Mouse (Mus musculus) frontal cortex, postnatal 36 days (tissue): ENCODE results near the gene H2-DMb2.

Experiments
- DNase-seq, 2 experiments: peaks; one replicate each; pipeline ENCODE4 v3.0.0; 2022; ENCODE audit warnings: low spot score in 2 of 2

The H2-DMb2 gene

DNA sequence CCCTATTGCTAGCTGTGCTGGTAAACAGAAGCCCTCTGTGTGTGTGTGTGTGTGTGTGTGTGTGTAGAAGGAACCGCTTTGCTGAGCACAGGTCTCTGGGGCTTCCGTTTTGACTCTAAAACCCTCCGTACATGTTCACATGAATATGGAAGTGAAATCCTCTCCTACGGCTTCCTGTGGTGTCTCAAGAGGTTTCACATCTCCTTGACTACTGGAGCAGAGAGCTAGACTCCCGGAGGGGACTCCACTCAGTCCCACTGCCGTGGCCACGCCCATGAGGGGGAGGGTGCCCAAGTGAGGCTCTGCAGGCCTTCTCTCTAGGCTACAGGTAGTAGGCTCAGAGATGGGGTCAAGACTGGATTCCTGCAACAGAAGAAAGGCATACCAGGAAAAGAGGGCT is at the start of gene H2-DMb2:
TSS of gene H2-DMb2 (plus strand) at position 275 of the 400 bp plus-strand sequence.
- no peak for DNase-seq

- DNase-seq = no peak
Measured at GRCm38 (mm10) chr17:34094283-34095035, 48.6 kb upstream of the H2-DMb2 start.

GRCm38 (mm10) chr17:34096497-34097010 is 46.6 kb upstream of the H2-DMb2 start:
- DNase-seq = no peak

GRCm38 (mm10) chr17:34097272-34097671 is 45.8 kb upstream of the H2-DMb2 start:
- DNase-seq = no peak

DNA sequence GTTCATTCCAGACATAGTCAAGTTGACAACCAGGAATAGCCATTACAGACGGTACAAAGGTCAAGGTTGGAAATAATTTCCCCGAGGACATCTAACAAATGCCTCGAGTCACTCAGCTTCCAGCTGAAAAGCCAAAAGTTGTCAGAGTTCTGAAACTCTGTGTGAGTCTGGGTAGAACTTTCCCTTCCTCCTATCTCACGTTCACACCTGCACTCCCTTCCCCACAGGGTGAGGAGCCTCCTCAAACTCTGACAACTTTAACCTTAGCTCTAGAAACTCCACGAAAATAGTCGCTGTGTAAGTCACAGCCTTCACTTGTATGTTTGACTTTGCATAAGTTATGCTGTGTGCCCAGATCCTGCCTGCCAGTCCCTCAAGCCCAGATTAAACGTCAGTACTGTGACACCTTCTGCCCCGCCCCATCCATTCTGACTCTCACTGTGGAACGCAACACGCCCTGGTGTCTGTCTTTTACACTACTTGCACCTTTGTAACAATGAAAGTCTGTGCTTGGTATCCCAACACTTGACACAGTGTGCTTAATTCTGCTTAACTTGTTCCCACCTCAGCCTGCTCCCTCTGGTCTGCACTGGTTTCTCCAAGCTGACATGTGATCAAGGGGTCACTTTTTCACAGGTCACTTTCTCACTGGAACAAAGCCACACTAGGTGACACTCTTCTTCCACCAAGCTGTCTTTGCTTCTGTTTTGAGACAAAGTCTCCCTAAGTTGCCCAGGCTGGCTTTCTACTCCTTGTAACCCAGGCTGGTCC is 44.2 kb upstream of the H2-DMb2 start:
- DNase-seq = no peak

GRCm38 (mm10) chr17:34099531-34099930 is 43.6 kb upstream of the H2-DMb2 start:
- no peak for DNase-seq

GRCm38 (mm10) chr17:34101185-34101584 is 41.9 kb upstream of the H2-DMb2 start:
- DNase-seq = no peak

DNA sequence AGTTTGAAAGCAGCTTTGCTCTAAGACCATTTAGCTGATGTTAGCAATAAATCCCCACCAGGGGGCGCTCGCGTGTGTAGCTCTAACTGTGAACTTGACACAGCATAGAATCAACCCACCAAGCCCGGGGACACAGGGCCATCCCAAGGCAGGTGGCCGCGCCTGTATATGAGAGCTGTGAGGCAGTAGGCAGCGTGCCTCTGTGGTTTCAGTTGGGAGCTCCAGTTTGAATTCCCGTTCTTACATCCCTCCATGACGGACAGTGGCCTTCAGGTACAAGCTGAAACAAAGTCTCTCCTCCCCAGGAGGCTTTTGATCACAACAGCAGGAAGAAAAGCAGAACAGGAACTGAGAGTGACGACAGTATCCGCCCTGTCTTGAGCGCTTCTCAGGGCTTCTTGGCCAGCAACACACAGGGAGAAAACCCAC is 41.5 kb upstream of the H2-DMb2 start:
- peak; percentile 88 to 93 for DNase-seq

- no peak for DNase-seq
Measured at GRCm38 (mm10) chr17:34102831-34103230, 40.3 kb upstream of the H2-DMb2 start.

DNA sequence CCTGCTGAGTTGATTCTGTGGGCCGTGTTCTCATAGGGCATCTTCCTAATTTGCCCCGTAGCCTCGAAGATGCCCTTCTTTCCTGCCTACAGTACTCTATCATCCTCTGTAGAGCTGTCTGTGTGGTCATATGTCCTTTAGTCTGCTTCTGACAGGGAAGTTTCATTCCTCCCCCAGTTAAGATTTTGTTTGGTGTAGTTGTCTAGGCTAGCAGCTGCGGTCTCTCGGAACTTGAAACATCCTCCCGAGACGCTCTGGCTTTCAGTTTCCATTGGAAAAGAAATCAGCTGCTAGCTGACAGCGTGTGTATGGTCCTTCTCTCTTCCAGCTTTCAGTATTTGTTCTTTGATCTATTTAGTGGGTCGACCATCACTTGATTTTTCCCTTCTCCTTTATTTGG is 38.3 kb upstream of the H2-DMb2 start:
- DNase-seq = no peak

- no peak for DNase-seq
Measured at GRCm38 (mm10) chr17:34106555-34106954, 36.6 kb upstream of the H2-DMb2 start.

DNA sequence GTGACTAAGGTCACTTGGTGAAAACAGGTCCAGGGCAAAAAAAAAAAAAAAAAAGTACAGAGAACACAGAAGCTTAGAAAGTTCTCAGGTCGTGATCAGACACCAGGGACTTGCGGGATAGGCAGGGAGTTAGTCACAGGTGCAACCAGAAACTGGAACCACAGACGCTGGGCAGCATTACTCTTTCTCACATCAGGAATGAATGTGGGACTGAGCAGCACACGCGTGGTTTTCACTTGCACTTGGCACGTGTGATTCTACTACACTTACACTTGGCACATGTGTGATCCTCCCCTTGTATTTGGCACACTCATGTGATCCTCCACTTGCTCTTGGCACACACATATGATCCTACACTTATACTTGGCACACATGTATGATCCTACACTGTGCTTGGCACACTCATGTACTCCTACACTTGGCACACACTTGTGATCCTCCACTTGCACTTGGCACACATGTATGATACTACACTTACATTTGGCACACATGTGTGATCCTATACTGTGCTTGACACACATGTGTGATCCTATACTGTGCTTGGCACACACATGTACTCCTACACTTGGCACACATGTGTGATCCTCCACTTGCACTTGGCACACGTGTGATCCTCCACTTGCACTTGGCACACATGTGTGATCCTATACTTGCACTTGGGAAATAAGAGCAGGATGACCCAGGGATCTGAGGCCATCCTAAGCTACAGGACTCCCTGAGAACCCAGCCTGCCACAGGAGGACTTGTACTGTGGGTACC is 35.8 kb upstream of the H2-DMb2 start:
- no peak for DNase-seq

- no peak for DNase-seq
Measured at GRCm38 (mm10) chr17:34108460-34108859, 34.6 kb upstream of the H2-DMb2 start.

- DNase-seq = peak in 1 of 2 experiments; percentile 50
Measured at GRCm38 (mm10) chr17:34109038-34109805, 33.9 kb upstream of the H2-DMb2 start.

DNA sequence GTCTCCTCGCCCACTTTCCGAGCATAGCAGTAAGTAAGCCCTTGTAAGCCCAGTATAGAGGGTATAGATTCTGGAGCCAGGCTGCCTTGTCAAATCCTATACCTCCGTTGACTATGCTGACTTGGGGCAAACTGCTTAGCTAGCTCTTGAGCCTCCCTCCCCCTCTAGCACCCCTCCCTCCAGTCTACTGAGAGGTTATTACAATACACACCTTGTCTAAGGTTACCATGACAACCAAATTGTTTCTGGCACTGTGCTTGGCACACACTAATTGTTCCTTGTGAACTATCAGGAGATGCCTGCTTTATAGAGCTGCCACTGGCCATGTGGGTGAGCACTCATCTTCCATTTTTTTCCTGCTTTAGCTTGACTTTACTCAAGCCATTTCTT is 33.3 kb upstream of the H2-DMb2 start:
- no peak for DNase-seq

- DNase-seq = no peak
Measured at GRCm38 (mm10) chr17:34110309-34110708, 32.8 kb upstream of the H2-DMb2 start.

GRCm38 (mm10) chr17:34114114-34114513 is 29.0 kb upstream of the H2-DMb2 start:
- no peak for DNase-seq

DNA sequence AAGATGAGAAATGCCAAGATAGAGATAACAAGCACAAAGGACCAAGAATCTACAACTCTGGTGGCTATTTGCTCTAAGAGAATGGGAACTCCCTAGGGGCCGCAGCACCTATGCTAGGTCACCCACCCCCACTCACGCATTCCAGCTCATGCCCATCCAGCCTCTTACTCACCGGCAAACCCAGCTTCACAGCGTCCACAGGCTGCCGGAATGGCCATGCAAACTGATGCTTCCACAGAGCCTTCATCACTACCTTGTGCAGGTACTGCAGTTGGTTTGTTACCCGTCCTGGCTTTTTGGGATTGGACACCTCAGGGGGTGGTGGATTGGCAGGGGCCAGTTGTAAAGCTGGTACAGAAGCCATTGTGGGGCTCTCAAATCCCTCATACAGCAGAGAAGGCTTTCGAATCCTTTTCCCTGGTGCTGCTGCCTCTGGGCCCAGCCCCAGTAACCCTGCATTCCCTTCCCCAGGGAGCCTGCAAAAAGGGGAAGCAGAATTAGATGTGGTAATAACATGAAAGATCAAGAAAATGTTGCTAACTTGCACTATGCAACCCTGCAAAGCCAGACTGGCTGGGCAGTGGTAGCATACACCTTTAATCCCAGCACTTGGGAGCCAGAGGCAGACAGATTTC is 26.3 kb upstream of the H2-DMb2 start:
- DNase-seq = no peak

DNA sequence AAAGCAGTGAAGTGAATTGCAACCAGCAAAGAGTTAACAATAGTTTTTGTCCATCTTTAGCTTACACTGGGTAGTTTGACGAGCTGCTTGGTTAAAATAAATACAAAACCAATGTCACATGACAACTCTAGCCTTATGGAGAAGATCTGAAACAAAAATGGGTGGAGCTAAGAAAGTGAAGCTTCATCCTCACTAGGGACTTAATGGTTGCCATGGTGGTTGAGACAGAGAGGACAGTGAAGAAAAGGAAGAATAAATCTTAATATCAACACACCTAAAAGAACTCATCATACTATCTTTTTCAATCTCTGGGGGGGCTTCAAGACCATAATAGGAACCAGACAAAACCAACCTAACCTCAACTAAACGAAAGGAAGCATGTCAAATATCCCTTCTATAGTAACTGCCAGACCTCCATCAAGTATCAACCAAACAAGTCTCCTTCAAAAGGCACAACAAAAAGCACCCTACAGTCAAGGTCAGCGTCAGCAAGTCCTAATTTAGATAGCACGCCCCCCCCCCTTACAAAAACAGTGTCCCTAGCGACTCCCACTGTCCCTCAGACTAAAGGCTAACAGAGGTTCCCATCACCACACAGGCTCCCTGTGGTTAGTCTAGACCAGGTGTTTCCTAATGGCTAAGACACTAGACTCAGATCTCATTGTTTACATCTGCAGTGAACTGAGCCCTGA is 25.5 kb upstream of the H2-DMb2 start:
- DNase-seq = no peak
